Mouse (Mus musculus) forebrain, postnatal 0 days (tissue): ENCODE measurements at regions not wholly inside any gene's neighbourhood (a gene's known extent, or its start where the extent isn't known, plus 50 kb on each side); places are given as distances from the start of the nearest gene placed in this dataset.

Experiments
- ATAC-seq: fragments of 200-750 bp; cut with Nextera tagmentation; 2 replicates; pipeline ENCODE4 v1.8.0; 2017; ENCODE audit warnings: mild to moderate bottlenecking, moderate library complexity
- DNase-seq: peaks from one replicate; pipeline ENCODE4 v3.0.0-alpha.2; 2015
- H3K27ac ChIP-seq: fragments of 300-500 bp; sonication (generic); 2 replicates; pipeline ENCODE4 v1.5.1; 2014; ENCODE audit warnings: low read depth, mild to moderate bottlenecking, antibody characterized with exemption, low read length, moderate library complexity, mixed read lengths
- H3K27me3 ChIP-seq: fragments of 300-500 bp; sonication (generic); 2 replicates; pipeline ENCODE4 v1.6.1; 2014; ENCODE audit warnings: mild to moderate bottlenecking, low read length, mixed read lengths; ENCODE audit not compliant: insufficient read depth
- H3K36me3 ChIP-seq: fragments of 300-500 bp; sonication (generic); 2 replicates; pipeline ENCODE4 v1.6.1; 2014; ENCODE audit warnings: mild to moderate bottlenecking, moderate library complexity; ENCODE audit not compliant: insufficient read depth
- H3K4me1 ChIP-seq: fragments of 300-500 bp; sonication (generic); 2 replicates; pipeline ENCODE4 v1.6.1; 2014; ENCODE audit warnings: antibody characterized with exemption; ENCODE audit not compliant: insufficient read depth
- H3K4me2 ChIP-seq: fragments of 300-500 bp; sonication (generic); 2 replicates; pipeline ENCODE4 v1.6.1; 2014; ENCODE audit warnings: low read depth, mild to moderate bottlenecking, moderate library complexity
- H3K4me3 ChIP-seq: fragments of 300-500 bp; sonication (generic); 2 replicates; pipeline ENCODE4 v1.5.1; 2014; ENCODE audit warnings: low read depth, low read length, mixed read lengths
- H3K9ac ChIP-seq: fragments of 300-500 bp; sonication (generic); 2 replicates; pipeline ENCODE4 v1.6.1; 2014; ENCODE audit warnings: mild to moderate bottlenecking
- H3K9me3 ChIP-seq: fragments of 300-500 bp; sonication (generic); 2 replicates; pipeline ENCODE4 v1.6.1; 2016; ENCODE audit warnings: low read length
- CTCF ChIP-seq: sonication (generic); IDR thresholded peaks from 2 replicates; pipeline ENCODE4 v1.5.1; 2016; ENCODE audit warnings: antibody characterized with exemption, control low read depth, low read depth
- WGBS: fragments of 180-500 bp; shearing (Covaris S2); extraction: QIAGEN DNeasy Blood & Tissue Kit; methylation state at CpG from one replicate; pipeline ENCODE4 v1.1.7; 2014; 5-methylcytosine and 5-hydroxymethylcytosine counted together

DNA sequence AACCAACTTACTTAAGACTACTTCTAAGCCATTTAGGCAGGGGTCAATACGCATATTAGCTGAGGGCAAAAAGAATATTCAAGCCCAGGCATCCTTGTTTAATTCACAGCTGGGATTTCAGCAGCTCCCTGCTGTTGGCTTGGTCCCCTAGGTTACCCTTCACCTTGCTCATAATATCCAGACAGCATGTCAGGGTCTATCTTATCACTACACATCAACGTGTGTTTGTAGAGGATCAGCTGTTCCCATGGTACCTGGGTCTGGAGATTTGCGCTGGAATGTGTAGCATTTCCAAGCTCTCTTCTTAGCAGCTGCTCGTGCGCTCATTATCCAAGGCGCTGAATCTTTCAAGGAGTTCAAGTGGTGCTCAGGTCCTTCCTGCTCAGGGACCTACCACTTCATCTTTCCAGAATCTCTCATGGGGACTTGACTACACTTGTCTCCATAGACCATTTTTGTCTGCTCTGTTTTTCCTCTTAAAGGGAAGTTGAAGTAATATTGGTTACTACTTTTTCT is 484.5 kb downstream of the Bmp2 start:
- Histone ChIP-seq H3K4me1 (no peaks in the 10 kb centered on the region), H3K4me2 (no peak overlapping the region), H3K27me3 (no peaks in the 10 kb centered on the region), H3K27ac (no peak overlapping the region), H3K4me3 (no peak overlapping the region), H3K9me3 (no peaks in the 10 kb centered on the region), H3K9ac (no peak overlapping the region), H3K36me3 (no peaks in the 10 kb centered on the region)
- no peak for ATAC-seq
- no peak for DNase-seq
- TF ChIP-seq CTCF, result no peak
- 60% methylated on average over 6 of the region's 6 CpGs for WGBS

DNA sequence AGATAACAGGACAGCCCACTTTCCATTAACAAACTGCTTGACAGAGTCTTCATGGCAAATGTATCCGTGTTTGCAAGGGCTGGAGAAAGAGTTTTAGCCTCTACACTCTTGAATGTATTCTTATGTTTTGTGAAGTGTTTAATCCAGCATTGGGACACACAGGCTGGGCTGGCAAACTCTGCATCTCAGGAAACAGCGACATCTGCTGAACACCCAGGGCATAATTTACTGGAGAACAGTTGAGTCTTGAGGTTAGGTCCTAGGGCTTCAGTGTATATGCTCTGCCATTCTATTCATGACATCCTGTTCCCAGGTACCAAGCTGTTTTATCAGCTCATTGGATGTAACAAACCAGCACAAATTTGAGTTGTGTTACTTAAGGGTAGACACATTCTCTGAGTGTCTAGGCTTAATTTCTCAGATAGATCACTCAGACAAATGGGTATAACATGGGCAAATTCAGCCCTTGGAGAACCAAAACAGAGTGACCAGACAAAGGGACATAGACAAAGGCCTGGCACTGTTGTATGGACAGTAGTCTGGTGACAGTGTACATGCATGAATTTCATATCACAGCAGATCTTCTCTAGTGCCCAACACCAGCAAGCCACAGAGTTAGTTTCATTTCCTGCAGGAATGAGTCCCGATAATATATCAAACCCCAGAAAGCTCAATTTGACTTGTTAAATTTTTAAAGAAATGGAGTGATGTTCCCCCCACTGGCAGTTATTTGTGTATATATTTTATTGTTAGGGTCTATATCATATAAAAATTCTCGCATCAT is 477.9 kb downstream of the Bmp2 start:
- H3K4me1 ChIP-seq, result no peaks in the 10 kb centered on the region
- H3K9me3 ChIP-seq, result no peaks in the 10 kb centered on the region
- H3K4me3 ChIP-seq, result no peak overlapping the region
- H3K36me3 ChIP-seq, result no peaks in the 10 kb centered on the region
- H3K27me3 ChIP-seq, result no peaks in the 10 kb centered on the region
- DNase-seq (peak; percentile 64), ATAC-seq (no peak)
- 67% methylated on average over 4 of the region's 4 CpGs for WGBS
- no peak overlapping the region for H3K27ac ChIP-seq
- peak; percentile 68 for TF ChIP-seq CTCF
- H3K4me2 ChIP-seq, result no peak overlapping the region
- no peak overlapping the region for H3K9ac ChIP-seq

DNA sequence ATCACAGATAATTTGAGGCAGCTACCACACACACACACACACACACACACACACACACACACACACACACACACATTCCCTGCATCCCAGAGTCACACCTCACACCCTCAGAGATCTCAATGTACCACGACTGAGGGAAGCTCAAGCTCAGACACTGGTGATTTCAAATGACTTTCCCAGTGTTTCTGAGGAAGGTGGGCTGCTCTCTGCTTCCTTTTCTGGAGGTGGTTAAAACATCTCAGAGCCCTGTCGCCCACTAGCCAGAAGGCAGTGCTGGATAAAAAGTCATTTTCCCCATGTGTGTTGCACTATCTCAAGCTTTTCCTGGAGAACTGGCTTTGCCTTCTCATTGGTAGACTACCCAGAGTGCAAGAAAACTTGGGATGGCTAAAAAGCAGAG is 477.2 kb downstream of the Bmp2 start:
- Histone ChIP-seq H3K4me1 (no peaks in the 10 kb centered on the region), H3K9me3 (no peaks in the 10 kb centered on the region), H3K36me3 (no peaks in the 10 kb centered on the region), H3K4me2 (no peak overlapping the region), H3K27ac (no peak overlapping the region), H3K27me3 (no peaks in the 10 kb centered on the region), H3K4me3 (no peak overlapping the region), H3K9ac (no peak overlapping the region)
- 83% methylated on average over 2 of the region's 2 CpGs for WGBS
- ATAC-seq (no peak), DNase-seq (no peak)
- no peak for TF ChIP-seq CTCF

DNA sequence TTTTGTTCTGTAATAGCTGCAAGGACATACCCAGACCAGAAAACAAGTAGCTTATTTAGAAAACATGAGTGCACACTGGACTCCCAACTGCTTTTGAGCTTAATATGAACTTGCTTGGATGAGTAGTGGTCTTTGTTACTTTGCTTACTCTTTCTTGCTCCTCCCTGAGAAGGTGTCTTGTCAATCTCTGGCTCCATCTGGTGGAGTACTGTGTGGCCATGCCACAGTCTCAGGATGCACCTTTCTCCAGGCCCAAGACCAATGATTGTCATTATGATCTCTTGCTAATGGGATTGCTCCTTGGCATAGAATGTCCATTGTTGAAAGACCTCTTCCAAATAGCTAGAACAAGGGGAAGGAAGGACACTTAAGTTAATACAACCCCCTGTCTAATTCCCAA is 465.1 kb downstream of the Bmp2 start:
- ATAC-seq (no peak), DNase-seq (peak; percentile 54)
- H3K4me3 ChIP-seq, result no peak overlapping the region
- H3K4me2 ChIP-seq, result no peak overlapping the region
- H3K9me3 ChIP-seq, result no peaks in the 10 kb centered on the region
- H3K9ac ChIP-seq, result no peak overlapping the region
- no peaks in the 10 kb centered on the region for H3K36me3 ChIP-seq
- H3K27ac ChIP-seq, result no peak overlapping the region
- no peaks in the 10 kb centered on the region for H3K4me1 ChIP-seq
- H3K27me3 ChIP-seq, result no peaks in the 10 kb centered on the region
- TF ChIP-seq CTCF, result peak; percentile 80

DNA sequence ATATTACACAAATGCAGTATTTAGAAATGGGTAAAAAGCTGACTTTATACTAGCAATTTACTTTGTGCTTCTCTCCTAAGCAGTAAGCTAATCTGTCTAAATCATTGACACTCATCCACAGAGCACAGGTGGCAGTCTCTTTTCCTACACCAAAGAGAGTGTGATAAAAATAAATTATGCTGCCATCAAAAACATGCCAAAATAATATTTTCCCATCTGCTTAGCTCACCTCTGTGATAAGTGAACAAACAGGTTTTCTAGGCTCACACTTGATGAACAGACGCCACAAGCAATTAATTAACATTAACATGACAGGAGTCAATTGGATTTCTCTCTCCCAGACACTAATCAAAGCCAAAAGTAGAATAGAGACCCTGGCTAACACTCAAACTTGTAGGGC is 451.2 kb downstream of the Bmp2 start:
- ATAC-seq (peak; percentile 60), DNase-seq (peak; percentile 47)
- Histone ChIP-seq H3K9ac (no peak overlapping the region), H3K4me3 (no peak overlapping the region), H3K36me3 (no peaks in the 10 kb centered on the region), H3K4me1 (0 out of 2 replicates have a peak, but pooled peaks cover 3% of the 10 kb centered on the region), H3K27me3 (no peaks in the 10 kb centered on the region), H3K9me3 (no peaks in the 10 kb centered on the region), H3K27ac (no peak overlapping the region), H3K4me2 (no peak overlapping the region)
- no peak for TF ChIP-seq CTCF
- 26% methylated on average over 1 of the region's 1 CpGs for WGBS

DNA sequence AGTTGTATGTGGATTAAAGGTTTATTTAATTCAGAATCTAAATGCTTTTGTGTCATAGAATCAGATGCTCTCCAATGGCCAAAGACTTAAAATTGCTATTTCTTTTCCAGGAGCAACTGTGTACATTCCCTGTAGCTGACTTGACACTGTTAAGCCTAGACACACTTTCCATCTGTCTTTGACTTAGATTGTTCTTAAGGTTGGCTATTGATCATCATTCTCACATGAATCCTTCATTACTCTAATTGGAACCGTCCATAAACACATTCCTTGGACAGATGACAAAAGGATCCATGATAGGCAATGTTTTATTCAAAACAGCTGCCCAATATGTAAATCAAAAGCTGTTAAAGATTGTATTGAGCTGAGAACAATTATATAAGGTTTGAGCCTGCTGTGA is 442.8 kb downstream of the Bmp2 start:
- H3K27me3 ChIP-seq, result no peaks in the 10 kb centered on the region
- WGBS, result 7% methylated on average over 1 of the region's 1 CpGs
- no peak overlapping the region for H3K4me2 ChIP-seq
- H3K4me3 ChIP-seq, result no peak overlapping the region
- H3K36me3 ChIP-seq, result no peaks in the 10 kb centered on the region
- no peak overlapping the region for H3K27ac ChIP-seq
- DNase-seq (no peak), ATAC-seq (no peak)
- H3K9me3 ChIP-seq, result no peaks in the 10 kb centered on the region
- no peak for TF ChIP-seq CTCF
- no peak overlapping the region for H3K9ac ChIP-seq
- no peaks in the 10 kb centered on the region for H3K4me1 ChIP-seq

DNA sequence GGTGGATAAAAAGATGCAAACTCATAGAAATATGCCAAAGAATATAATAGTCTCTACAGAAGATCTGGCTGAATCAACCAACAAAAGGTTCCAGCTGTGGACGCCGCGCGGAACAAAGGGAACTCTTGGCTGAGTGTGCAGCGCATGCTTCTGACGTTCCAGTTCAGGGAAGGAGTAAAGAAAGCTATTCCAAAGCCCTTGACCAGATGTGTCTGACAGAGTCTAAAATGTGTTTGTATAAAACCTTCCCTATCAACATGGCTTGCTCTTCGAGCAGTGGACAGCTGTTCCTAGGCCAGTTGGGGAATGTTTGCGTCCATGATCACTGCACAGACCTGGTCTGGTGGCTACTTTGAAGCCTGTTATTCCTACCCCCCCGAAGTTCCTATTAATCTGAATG is 442.4 kb downstream of the Bmp2 start:
- no peak overlapping the region for H3K9ac ChIP-seq
- no peak overlapping the region for H3K4me2 ChIP-seq
- DNase-seq (no peak), ATAC-seq (0 out of 2 replicates have a peak, but pooled peaks have one; percentile 42)
- WGBS, result 66% methylated on average over 9 of the region's 9 CpGs
- no peak for TF ChIP-seq CTCF
- H3K27ac ChIP-seq, result no peak overlapping the region
- H3K9me3 ChIP-seq, result no peaks in the 10 kb centered on the region
- H3K27me3 ChIP-seq, result no peaks in the 10 kb centered on the region
- H3K36me3 ChIP-seq, result no peaks in the 10 kb centered on the region
- no peak overlapping the region for H3K4me3 ChIP-seq
- H3K4me1 ChIP-seq, result no peaks in the 10 kb centered on the region
